Mouse (Mus musculus): ENCODE data around the gene Coq10a. TPM values are rescaled to one million over a fixed set of nuclear protein-coding genes. Genes with fewer than 3 reads are reported as not detected.
A peak's percentile ranks its signal among the peaks of the same experiment; 100 is the strongest.

Gene Coq10a
- polyA plus RNA-seq, 1 experiment from 2014 or later, result 23.8 TPM

DNA sequence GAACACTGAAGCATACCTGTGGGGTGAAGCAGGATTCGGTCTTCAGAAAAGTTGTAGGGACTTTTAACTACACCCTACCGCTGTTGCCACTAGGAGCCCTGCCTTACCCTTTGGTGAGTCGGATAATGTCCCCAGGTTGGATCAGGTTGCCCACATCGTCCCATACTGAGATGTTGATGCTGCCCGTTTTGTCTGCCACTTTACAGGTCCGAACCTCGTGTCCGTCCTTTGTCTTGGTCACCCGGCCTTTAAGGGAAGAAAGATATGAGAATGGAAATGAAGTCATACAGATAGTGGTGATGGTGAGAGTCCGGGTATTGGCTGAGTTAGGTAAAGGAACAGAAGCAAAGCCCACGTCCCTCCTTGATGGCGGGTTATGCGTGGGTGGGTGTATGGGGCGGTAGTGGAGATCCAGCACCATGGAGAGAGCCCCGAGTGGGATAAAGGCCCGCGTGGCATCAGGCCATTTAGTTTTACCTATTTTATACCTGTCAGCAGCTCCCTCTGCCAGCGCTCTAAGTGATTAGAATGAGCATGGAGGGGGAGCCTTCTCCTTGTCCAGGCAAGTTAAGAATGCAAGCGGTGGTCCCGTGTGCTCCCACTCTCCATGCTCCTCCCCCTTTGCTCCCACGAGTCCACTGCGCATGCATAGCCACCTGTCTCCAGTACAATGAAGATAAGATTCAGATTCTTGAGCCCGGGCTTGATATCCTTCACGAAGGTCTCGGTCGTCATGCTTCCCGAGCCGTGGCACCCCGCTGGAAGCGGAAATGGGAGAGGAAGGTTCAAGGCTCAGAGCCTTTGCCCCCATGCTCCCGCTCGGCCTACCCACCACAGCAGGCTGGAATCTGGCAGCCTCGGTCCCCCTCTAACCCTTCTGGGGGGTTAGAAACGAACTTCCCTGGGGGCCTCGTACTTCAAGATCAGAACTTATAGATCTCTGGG is 40.1 kb upstream of the Coq10a start:
- H3K9me3 ChIP-seq (ENCODE audit: control insufficient read depth, low read length), result no peaks in the 10 kb centered on the region
- peaks cover 14% of the 10 kb centered on the region for H3K4me1 ChIP-seq (replicated peaks; ENCODE audit: control insufficient read depth, insufficient read depth, low read length)
- DNase-seq (ENCODE audit: low spot score) (peak; percentile 58), ATAC-seq (ENCODE audit: low FRiP score) (peak; percentile 10)
- peak overlapping the region; percentile 68 for H3K4me3 ChIP-seq (ENCODE audit: low read depth, low read length)
- H3K4me2 ChIP-seq (replicated peaks; ENCODE audit: low read depth, low read length), result peak overlapping the region; percentile 85
- 22% methylated on average over 35 of the region's 35 CpGs for WGBS
- no peaks in the 10 kb centered on the region for H3K27me3 ChIP-seq (ENCODE audit: control insufficient read depth, insufficient read depth, low read length)
- peaks cover 8% of the 10 kb centered on the region; the same call in 1 of the 2 replicates for H3K36me3 ChIP-seq (ENCODE audit: control insufficient read depth, insufficient read depth, low read length)
- peak overlapping the region; percentile 73 for H3K27ac ChIP-seq (ENCODE audit: low read depth, low read length)
- H3K9ac ChIP-seq (ENCODE audit: low read depth, low read length), result peak overlapping the region; percentile 88

DNA sequence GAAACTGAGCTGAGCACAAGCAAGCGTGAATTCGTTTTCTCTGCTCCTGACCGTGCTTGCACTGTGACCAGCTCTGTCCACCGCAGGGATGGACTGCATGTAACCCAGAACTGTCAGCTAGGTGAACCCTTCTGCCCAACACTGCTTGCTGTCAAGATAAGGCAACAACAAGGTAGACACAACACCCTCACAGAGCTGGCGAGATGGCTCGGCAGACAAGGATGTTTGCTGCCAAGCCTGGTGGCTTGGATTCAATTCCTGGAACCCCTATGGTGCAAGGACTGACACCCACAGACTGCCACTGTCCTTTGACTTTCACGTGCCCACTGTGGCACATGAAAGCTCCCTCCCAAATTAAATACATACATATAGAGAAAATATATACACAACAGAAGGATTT is 35.1 kb upstream of the Coq10a start:
- no peak for ATAC-seq (ENCODE audit: low FRiP score)
- Histone ChIP-seq H3K9ac (ENCODE audit: low read depth, low read length) (no peak overlapping the region), H3K36me3 (ENCODE audit: control insufficient read depth, insufficient read depth, low read length) (peaks cover 8% of the 10 kb centered on the region; the same call in 1 of the 2 replicates), H3K27me3 (ENCODE audit: control insufficient read depth, insufficient read depth, low read length) (no peaks in the 10 kb centered on the region), H3K4me3 (ENCODE audit: low read depth, low read length) (no peak overlapping the region), H3K9me3 (ENCODE audit: control insufficient read depth, low read length) (no peaks in the 10 kb centered on the region), H3K4me2 (replicated peaks; ENCODE audit: low read depth, low read length) (no peak overlapping the region), H3K4me1 (replicated peaks; ENCODE audit: control insufficient read depth, insufficient read depth, low read length) (peaks cover 7% of the 10 kb centered on the region; the same call in 1 of the 2 replicates), H3K27ac (ENCODE audit: low read depth, low read length) (no peak overlapping the region)
- 91% methylated on average over 7 of the region's 7 CpGs for WGBS
- DNase-seq (ENCODE audit: low spot score), result no peak

DNA sequence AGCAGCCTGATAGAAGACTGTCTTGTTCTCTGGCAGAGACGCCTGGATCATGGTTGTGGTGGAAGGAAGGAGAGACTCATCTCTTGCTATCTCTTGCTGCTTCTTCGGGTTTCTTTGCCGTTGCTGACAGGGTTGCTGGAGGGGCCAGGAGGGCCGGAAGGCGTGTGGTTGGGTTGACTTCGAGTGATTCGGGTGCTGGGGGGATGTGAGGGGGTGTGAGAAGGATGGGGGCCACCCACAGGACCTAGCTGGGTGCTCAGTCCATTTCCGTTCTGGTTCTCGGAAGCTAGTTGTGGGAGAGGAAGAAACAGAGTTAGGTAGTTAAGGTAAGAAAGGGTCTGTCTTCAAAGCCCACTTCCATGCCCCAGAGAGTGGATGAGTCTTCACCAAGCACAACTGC is 32.8 kb upstream of the Coq10a start:
- no peaks in the 10 kb centered on the region for H3K9me3 ChIP-seq (ENCODE audit: control insufficient read depth, low read length)
- no peak overlapping the region for H3K27ac ChIP-seq (ENCODE audit: low read depth, low read length)
- DNase-seq (ENCODE audit: low spot score), result no peak
- H3K27me3 ChIP-seq (ENCODE audit: control insufficient read depth, insufficient read depth, low read length), result no peaks in the 10 kb centered on the region
- H3K4me2 ChIP-seq (replicated peaks; ENCODE audit: low read depth, low read length), result no peak overlapping the region
- H3K9ac ChIP-seq (ENCODE audit: low read depth, low read length), result no peak overlapping the region
- ATAC-seq (ENCODE audit: low FRiP score), result no peak
- H3K4me3 ChIP-seq (ENCODE audit: low read depth, low read length), result no peak overlapping the region
- WGBS, result 76% methylated on average over 9 of the region's 9 CpGs
- H3K4me1 ChIP-seq (replicated peaks; ENCODE audit: control insufficient read depth, insufficient read depth, low read length), result no peaks in the 10 kb centered on the region
- H3K36me3 ChIP-seq (ENCODE audit: control insufficient read depth, insufficient read depth, low read length), result 0 out of 2 replicates have a peak, but pooled peaks cover 4% of the 10 kb centered on the region

DNA sequence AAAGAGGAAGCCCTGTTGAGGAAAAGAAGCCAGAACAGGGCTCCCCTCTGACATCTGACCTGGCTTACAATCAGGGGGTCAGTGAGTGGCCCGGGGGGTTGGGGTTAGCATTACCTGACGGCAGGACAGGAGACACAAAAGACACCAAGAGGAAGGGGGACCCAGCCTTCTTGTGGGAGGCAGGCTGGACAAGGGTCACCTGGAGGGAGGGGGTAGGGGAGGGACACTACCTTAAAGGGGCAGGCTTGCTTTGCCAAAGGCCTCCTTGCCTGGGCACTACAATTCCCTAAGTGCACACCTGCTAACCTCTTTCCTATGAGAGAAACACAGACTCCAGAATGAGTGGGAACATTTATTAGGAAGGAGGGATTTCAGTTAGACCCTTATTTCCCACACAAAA is 32.3 kb upstream of the Coq10a start, which contains the start of gene Slc39a5:
Gene Slc39a5 (minus strand): TSS at position 174 of the 400 bp plus-strand sequence.
- WGBS, result 17% methylated on average over 2 of the region's 2 CpGs
- no peak for DNase-seq (ENCODE audit: low spot score)
- H3K27me3 ChIP-seq (ENCODE audit: control insufficient read depth, insufficient read depth, low read length), result no peaks in the 10 kb centered on the region
- H3K9me3 ChIP-seq (ENCODE audit: control insufficient read depth, low read length), result no peaks in the 10 kb centered on the region
- H3K36me3 ChIP-seq (ENCODE audit: control insufficient read depth, insufficient read depth, low read length), result 0 out of 2 replicates have a peak, but pooled peaks cover 3% of the 10 kb centered on the region
- ATAC-seq (ENCODE audit: low FRiP score), result no peak
- no peak within 1 kb of the TSS for H3K4me2 ChIP-seq (replicated peaks; ENCODE audit: low read depth, low read length)
- no peak within 1 kb of the TSS; the same call in 1 of the 2 replicates for H3K27ac ChIP-seq (ENCODE audit: low read depth, low read length)
- no peak within 1 kb of the TSS for H3K9ac ChIP-seq (ENCODE audit: low read depth, low read length)
- H3K4me3 ChIP-seq (ENCODE audit: low read depth, low read length), result no peak within 1 kb of the TSS
- H3K4me1 ChIP-seq (replicated peaks; ENCODE audit: control insufficient read depth, insufficient read depth, low read length), result no peaks in the 10 kb centered on the region

DNA sequence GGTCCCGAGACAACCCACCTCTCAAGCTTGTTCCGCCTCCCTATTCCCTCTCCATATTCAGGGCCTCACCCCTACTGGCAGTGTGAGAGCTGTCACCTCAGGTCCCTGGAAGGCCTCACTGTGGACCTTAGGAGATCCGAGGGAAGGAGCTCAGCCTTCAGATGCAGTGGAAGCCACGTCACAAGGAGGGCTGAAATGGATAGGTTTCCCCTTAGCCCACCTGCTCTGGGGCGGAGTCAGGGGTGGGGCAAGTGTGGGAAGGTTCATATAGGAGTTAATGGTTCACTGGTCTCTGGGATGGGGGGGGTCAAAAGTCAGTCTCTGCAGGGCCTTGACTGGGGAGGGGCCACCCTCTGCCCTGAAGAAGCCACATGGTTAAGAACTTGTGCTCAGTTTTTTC is 31.5 kb upstream of the Coq10a start:
- no peaks in the 10 kb centered on the region for H3K36me3 ChIP-seq (ENCODE audit: control insufficient read depth, insufficient read depth, low read length)
- no peak overlapping the region for H3K4me2 ChIP-seq (replicated peaks; ENCODE audit: low read depth, low read length)
- H3K9me3 ChIP-seq (ENCODE audit: control insufficient read depth, low read length), result no peaks in the 10 kb centered on the region
- no peaks in the 10 kb centered on the region for H3K27me3 ChIP-seq (ENCODE audit: control insufficient read depth, insufficient read depth, low read length)
- no peak overlapping the region for H3K4me3 ChIP-seq (ENCODE audit: low read depth, low read length)
- no peak overlapping the region for H3K9ac ChIP-seq (ENCODE audit: low read depth, low read length)
- 40% methylated on average over 5 of the region's 5 CpGs for WGBS
- ATAC-seq (ENCODE audit: low FRiP score), result no peak
- H3K27ac ChIP-seq (ENCODE audit: low read depth, low read length), result no peak overlapping the region; the same call in 1 of the 2 replicates
- DNase-seq (ENCODE audit: low spot score), result no peak
- no peaks in the 10 kb centered on the region; the same call in 1 of the 2 replicates for H3K4me1 ChIP-seq (replicated peaks; ENCODE audit: control insufficient read depth, insufficient read depth, low read length)

DNA sequence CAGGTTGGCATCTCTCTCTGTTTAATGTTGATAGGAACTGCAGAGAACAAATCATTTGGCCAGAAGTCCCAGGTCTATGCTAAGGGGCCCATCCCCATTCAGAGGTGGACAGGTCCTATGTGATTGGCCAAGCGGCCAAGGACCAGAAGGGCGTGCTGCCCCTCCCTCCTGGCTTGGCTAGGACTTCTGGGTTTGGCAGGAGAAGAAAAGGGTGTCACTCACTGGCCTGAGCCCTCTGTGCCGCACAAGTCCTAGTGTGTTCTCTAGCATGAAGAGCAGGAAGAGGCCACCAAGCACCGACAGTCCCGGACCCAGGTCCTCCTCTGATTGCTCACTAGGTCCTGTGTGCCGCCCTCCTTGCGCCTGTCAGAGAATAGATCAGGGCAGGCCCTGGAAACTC is 28.7 kb upstream of the Coq10a start:
- H3K27me3 ChIP-seq (ENCODE audit: control insufficient read depth, insufficient read depth, low read length), result no peaks in the 10 kb centered on the region
- H3K4me1 ChIP-seq (replicated peaks; ENCODE audit: control insufficient read depth, insufficient read depth, low read length), result no peaks in the 10 kb centered on the region; the same call in 1 of the 2 replicates
- H3K9ac ChIP-seq (ENCODE audit: low read depth, low read length), result no peak overlapping the region
- ATAC-seq (ENCODE audit: low FRiP score) (peak; percentile 29), DNase-seq (ENCODE audit: low spot score) (no peak)
- WGBS, result 69% methylated on average over 7 of the region's 7 CpGs
- no peak overlapping the region for H3K27ac ChIP-seq (ENCODE audit: low read depth, low read length)
- H3K4me2 ChIP-seq (replicated peaks; ENCODE audit: low read depth, low read length), result no peak overlapping the region
- H3K4me3 ChIP-seq (ENCODE audit: low read depth, low read length), result no peak overlapping the region
- H3K9me3 ChIP-seq (ENCODE audit: control insufficient read depth, low read length), result no peaks in the 10 kb centered on the region
- 0 out of 2 replicates have a peak, but pooled peaks cover 2% of the 10 kb centered on the region for H3K36me3 ChIP-seq (ENCODE audit: control insufficient read depth, insufficient read depth, low read length)

DNA sequence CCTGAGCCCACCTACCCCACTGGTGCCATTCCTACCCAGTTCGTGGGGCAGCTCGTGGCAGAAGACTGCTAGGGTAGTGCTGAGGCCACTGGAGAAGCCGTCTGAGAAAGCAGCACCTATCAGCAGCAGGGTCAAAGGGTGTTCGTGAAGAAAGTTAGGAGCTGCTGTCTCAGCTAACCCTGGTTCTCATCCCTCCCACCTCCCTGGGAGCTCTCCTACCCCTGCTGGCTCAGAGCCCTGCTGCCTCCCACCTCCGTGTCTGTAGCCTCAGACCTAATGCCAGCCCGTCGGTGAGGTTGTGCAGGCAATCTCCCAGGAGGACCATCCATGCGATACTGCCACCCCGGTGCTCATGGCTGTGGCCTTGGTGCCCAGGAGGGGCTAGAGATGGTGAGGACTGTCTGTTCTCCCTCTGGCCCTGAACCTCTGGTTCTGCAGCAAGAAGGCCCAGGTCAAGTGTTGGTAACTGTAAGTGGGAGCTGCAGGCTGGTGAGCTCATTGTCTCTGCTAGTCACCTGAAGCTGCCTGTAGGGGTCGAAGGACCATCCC is 28.0 kb upstream of the Coq10a start:
- H3K9ac ChIP-seq (ENCODE audit: low read depth, low read length), result no peak overlapping the region
- no peak for ATAC-seq (ENCODE audit: low FRiP score)
- no peak overlapping the region for H3K4me2 ChIP-seq (replicated peaks; ENCODE audit: low read depth, low read length)
- 74% methylated on average over 10 of the region's 10 CpGs for WGBS
- no peak overlapping the region for H3K27ac ChIP-seq (ENCODE audit: low read depth, low read length)
- no peaks in the 10 kb centered on the region for H3K27me3 ChIP-seq (ENCODE audit: control insufficient read depth, insufficient read depth, low read length)
- H3K4me3 ChIP-seq (ENCODE audit: low read depth, low read length), result no peak overlapping the region
- no peaks in the 10 kb centered on the region; the same call in 1 of the 2 replicates for H3K4me1 ChIP-seq (replicated peaks; ENCODE audit: control insufficient read depth, insufficient read depth, low read length)
- H3K36me3 ChIP-seq (ENCODE audit: control insufficient read depth, insufficient read depth, low read length), result 0 out of 2 replicates have a peak, but pooled peaks cover 2% of the 10 kb centered on the region
- no peak for DNase-seq (ENCODE audit: low spot score)
- H3K9me3 ChIP-seq (ENCODE audit: control insufficient read depth, low read length), result no peaks in the 10 kb centered on the region

DNA sequence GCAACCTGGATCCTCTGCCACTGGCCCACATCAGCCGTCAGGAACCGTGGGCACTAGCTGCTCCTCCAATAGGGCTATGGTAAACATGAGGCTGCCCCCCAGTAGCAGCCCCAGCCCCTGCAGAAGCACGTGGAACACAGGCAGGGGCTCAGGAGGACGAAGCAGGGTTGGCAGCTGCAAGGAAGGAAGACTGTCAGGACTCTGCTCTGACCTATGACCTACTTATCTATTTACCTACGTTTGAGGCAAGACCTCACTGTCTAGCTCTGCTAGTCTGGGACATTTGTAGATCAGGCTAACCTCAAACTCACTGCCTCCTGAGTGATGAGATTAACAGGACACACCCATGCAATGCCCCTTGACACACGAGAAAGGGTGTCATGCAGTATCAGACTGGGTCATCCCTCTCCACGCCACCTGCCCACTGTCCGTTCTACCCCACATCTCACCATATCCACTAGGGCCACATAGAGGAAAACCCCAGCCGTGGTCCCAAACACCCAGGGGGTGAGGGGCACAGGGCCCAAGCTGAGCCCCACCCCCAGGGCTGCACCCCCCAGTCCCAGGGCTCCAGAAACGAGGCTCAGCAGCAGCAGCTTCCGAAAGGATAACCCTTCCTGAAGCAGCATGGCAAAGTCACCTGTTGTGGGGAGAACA is 27.3 kb upstream of the Coq10a start:
- H3K4me1 ChIP-seq (replicated peaks; ENCODE audit: control insufficient read depth, insufficient read depth, low read length), result no peaks in the 10 kb centered on the region; the same call in 1 of the 2 replicates
- H3K27ac ChIP-seq (ENCODE audit: low read depth, low read length), result no peak overlapping the region
- ATAC-seq (ENCODE audit: low FRiP score) (no peak), DNase-seq (ENCODE audit: low spot score) (no peak)
- 0 out of 2 replicates have a peak, but pooled peaks cover 4% of the 10 kb centered on the region for H3K36me3 ChIP-seq (ENCODE audit: control insufficient read depth, insufficient read depth, low read length)
- 73% methylated on average over 11 of the region's 11 CpGs for WGBS
- H3K4me2 ChIP-seq (replicated peaks; ENCODE audit: low read depth, low read length), result no peak overlapping the region
- H3K4me3 ChIP-seq (ENCODE audit: low read depth, low read length), result no peak overlapping the region
- H3K9ac ChIP-seq (ENCODE audit: low read depth, low read length), result no peak overlapping the region
- H3K27me3 ChIP-seq (ENCODE audit: control insufficient read depth, insufficient read depth, low read length), result no peaks in the 10 kb centered on the region
- no peaks in the 10 kb centered on the region for H3K9me3 ChIP-seq (ENCODE audit: control insufficient read depth, low read length)

Data from hindbrain, embryonic 11.5 days (tissue).